Mouse (Mus musculus): ENCODE measurements around the gene Tmem106a. TPM values are rescaled to one million over a fixed set of nuclear protein-coding genes. Genes with fewer than 3 reads are reported as not detected.

The Tmem106a gene
- polyA plus RNA-seq, 1 experiment from 2014 or later: 3.3 TPM

DNA sequence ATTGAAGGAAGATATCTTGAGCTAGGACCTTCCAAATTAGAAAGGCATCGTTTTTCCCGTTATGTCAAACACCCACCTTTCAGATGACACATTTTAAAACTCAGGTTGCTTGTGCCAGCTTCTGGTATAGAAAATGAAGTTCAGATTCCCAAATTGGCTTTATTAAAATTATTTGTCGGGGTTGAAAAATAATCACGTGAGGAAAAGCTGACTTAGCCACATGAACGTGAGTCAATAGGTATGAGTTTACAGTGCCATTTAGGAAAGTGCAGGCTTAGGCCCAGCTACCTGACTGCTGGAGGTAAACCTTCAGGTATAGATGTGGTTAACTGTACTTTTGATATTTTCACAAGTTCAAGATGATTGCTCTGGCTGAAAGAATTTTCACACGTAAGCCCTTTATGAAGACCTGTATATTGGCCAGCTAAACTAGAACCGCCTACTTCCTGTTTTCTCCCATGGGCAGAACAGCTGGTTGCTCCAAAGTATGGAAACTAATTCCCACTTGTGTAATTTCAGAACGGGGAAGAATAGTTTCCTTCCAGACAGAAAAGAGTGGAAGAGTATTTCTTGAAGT, 28.6 kb upstream of the Tmem106a start:
- no peak for ATAC-seq (ENCODE audit: insufficient read depth)
- Histone ChIP-seq H3K4me1 (ENCODE audit: insufficient read depth) (0 out of 2 replicates have a peak, but pooled peaks cover 4% of the 10 kb centered on the region), H3K4me2 (peak overlapping the region; percentile 66), H3K9me3 (ENCODE audit: low read depth, low read length) (no peaks in the 10 kb centered on the region), H3K27ac (ENCODE audit: low read depth) (peak overlapping the region; percentile 85), H3K4me3 (ENCODE audit: low read depth, low read length) (peak overlapping the region; percentile 70), H3K36me3 (ENCODE audit: insufficient read depth) (peaks cover 33% of the 10 kb centered on the region), H3K27me3 (ENCODE audit: insufficient read depth, low read length) (no peaks in the 10 kb centered on the region), H3K9ac (peak overlapping the region; percentile 78)
- TF ChIP-seq CTCF (IDR thresholded peaks at IDR 0.05; ENCODE audit: low read depth): no peak
- 14% methylated on average over 8 of the region's 8 CpGs for WGBS
- DNase-seq: peak; percentile 52

DNA sequence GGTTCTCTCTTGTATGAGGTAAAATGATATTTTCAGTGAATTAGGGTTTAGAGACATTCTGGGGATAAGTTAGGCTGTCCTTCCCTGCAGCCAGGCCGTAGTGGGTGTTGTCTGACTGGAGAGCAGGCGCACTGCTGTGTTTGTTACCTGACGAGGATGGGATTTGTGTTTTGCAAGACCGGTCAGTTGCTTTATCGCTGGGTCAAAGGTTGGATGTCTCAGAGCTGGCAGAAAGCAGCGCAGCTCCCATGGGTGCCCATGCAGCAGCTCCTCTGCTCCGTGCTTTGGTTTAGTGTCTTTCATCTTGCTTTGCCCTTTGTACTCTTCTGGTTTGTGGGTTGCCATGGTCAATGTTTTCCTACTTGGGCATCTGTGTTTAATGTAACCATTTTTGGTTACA, 25.5 kb upstream of the Tmem106a start:
- Histone ChIP-seq H3K9ac (no peak overlapping the region), H3K4me2 (no peak overlapping the region), H3K4me3 (ENCODE audit: low read depth, low read length) (no peak overlapping the region), H3K27ac (ENCODE audit: low read depth) (no peak overlapping the region), H3K27me3 (ENCODE audit: insufficient read depth, low read length) (no peaks in the 10 kb centered on the region), H3K9me3 (ENCODE audit: low read depth, low read length) (no peaks in the 10 kb centered on the region), H3K36me3 (ENCODE audit: insufficient read depth) (peaks cover 61% of the 10 kb centered on the region), H3K4me1 (ENCODE audit: insufficient read depth) (0 out of 2 replicates have a peak, but pooled peaks cover 4% of the 10 kb centered on the region)
- no peak for ATAC-seq (ENCODE audit: insufficient read depth)
- no peak for DNase-seq
- WGBS: 96% methylated on average over 7 of the region's 7 CpGs
- no peak for TF ChIP-seq CTCF (IDR thresholded peaks at IDR 0.05; ENCODE audit: low read depth)

- no peak overlapping the region for H3K4me3 ChIP-seq (ENCODE audit: low read depth, low read length)
- peaks cover 63% of the 10 kb centered on the region for H3K36me3 ChIP-seq (ENCODE audit: insufficient read depth)
- H3K27me3 ChIP-seq (ENCODE audit: insufficient read depth, low read length): no peaks in the 10 kb centered on the region
- H3K4me2 ChIP-seq: no peak overlapping the region
- H3K27ac ChIP-seq (ENCODE audit: low read depth): no peak overlapping the region
- 65% methylated on average over 2 of the region's 2 CpGs for WGBS
- TF ChIP-seq CTCF (IDR thresholded peaks at IDR 0.05; ENCODE audit: low read depth): no peak
- no peak overlapping the region for H3K9ac ChIP-seq
- DNase-seq (peak; percentile 46), ATAC-seq (ENCODE audit: insufficient read depth) (no peak)
- no peaks in the 10 kb centered on the region for H3K9me3 ChIP-seq (ENCODE audit: low read depth, low read length)
- H3K4me1 ChIP-seq (ENCODE audit: insufficient read depth): 0 out of 2 replicates have a peak, but pooled peaks cover 4% of the 10 kb centered on the region
These were observed 25.1 kb upstream of the Tmem106a start for GRCm38 (mm10) chr11:101556954-101557353.

- H3K27me3 ChIP-seq (ENCODE audit: insufficient read depth, low read length): no peaks in the 10 kb centered on the region
- no peak for ATAC-seq (ENCODE audit: insufficient read depth)
- no peak overlapping the region for H3K27ac ChIP-seq (ENCODE audit: low read depth)
- no peaks in the 10 kb centered on the region for H3K9me3 ChIP-seq (ENCODE audit: low read depth, low read length)
- no peaks in the 10 kb centered on the region for H3K4me1 ChIP-seq (ENCODE audit: insufficient read depth)
- no peak overlapping the region for H3K9ac ChIP-seq
- peaks cover 81% of the 10 kb centered on the region for H3K36me3 ChIP-seq (ENCODE audit: insufficient read depth)
- peak; percentile 79 for DNase-seq
- no peak overlapping the region for H3K4me3 ChIP-seq (ENCODE audit: low read depth, low read length)
- TF ChIP-seq CTCF (IDR thresholded peaks at IDR 0.05; ENCODE audit: low read depth): peak; percentile 82
- 39% methylated on average over 5 of the region's 5 CpGs for WGBS
- H3K4me2 ChIP-seq: no peak overlapping the region
These were observed 19.7 kb upstream of the Tmem106a start for GRCm38 (mm10) chr11:101562391-101562790.

DNA sequence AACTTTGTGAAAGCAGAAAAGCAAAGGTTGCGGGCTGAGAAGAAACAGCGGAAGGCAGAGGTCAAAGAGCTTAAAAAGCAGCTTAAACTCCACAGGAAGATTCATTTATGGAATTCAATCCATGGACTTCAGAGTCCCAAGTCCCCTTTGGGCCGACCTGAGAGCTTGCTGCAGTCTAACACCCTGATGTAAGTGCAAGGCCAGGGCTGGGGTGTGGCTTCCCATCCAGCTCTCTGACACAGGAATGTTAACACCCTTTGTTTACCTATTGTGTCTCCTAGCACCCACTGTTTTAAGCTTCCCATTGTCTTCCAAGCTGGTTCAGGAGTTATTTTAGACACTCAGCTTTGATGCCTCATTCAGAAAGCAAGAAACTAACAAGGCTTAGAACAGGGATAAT, 13.6 kb upstream of the Tmem106a start:
- no peak overlapping the region for H3K9ac ChIP-seq
- H3K36me3 ChIP-seq (ENCODE audit: insufficient read depth): peaks cover 95% of the 10 kb centered on the region
- H3K27me3 ChIP-seq (ENCODE audit: insufficient read depth, low read length): no peaks in the 10 kb centered on the region
- H3K27ac ChIP-seq (ENCODE audit: low read depth): no peak overlapping the region
- ATAC-seq (ENCODE audit: insufficient read depth): no peak
- no peaks in the 10 kb centered on the region for H3K9me3 ChIP-seq (ENCODE audit: low read depth, low read length)
- H3K4me2 ChIP-seq: no peak overlapping the region
- H3K4me1 ChIP-seq (ENCODE audit: insufficient read depth): no peaks in the 10 kb centered on the region
- 79% methylated on average over 3 of the region's 3 CpGs for WGBS
- no peak for TF ChIP-seq CTCF (IDR thresholded peaks at IDR 0.05; ENCODE audit: low read depth)
- H3K4me3 ChIP-seq (ENCODE audit: low read depth, low read length): no peak overlapping the region
- DNase-seq: no peak

DNA sequence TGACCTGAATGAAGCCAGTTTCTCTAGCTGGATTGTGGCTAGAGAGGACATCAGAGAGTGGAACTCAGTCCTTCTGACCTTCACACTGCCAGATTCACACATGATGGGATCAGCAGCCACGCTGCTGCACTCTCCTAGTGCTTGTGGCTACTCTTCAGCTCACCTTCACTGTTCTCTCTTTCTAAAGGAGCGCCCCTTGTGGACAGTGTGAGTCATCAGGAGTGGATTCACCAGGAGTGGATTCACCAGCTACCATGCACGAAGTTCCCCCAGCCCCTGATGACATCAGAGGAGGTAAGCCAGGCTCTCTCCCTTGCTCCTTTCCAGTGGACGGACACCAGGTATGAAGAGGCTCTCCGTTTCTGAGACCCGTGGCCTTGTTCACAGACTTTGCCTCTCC, 5.9 kb upstream of the Tmem106a start:
- Histone ChIP-seq H3K27ac (ENCODE audit: low read depth) (no peak overlapping the region), H3K4me1 (ENCODE audit: insufficient read depth) (no peaks in the 10 kb centered on the region), H3K36me3 (ENCODE audit: insufficient read depth) (peaks cover 84% of the 10 kb centered on the region), H3K4me2 (no peak overlapping the region), H3K9ac (no peak overlapping the region), H3K4me3 (ENCODE audit: low read depth, low read length) (no peak overlapping the region), H3K9me3 (ENCODE audit: low read depth, low read length) (no peaks in the 10 kb centered on the region), H3K27me3 (ENCODE audit: insufficient read depth, low read length) (no peaks in the 10 kb centered on the region)
- ATAC-seq (ENCODE audit: insufficient read depth) (no peak), DNase-seq (no peak)
- TF ChIP-seq CTCF (IDR thresholded peaks at IDR 0.05; ENCODE audit: low read depth): peak; percentile 37; the same call in 1 of the 2 replicates
- 75% methylated on average over 6 of the region's 6 CpGs for WGBS

- no peak overlapping the region for H3K27ac ChIP-seq (ENCODE audit: low read depth)
- H3K4me1 ChIP-seq (ENCODE audit: insufficient read depth): no peaks in the 10 kb centered on the region
- H3K27me3 ChIP-seq (ENCODE audit: insufficient read depth, low read length): no peaks in the 10 kb centered on the region
- H3K36me3 ChIP-seq (ENCODE audit: insufficient read depth): peaks cover 39% of the 10 kb centered on the region
- TF ChIP-seq CTCF (IDR thresholded peaks at IDR 0.05; ENCODE audit: low read depth): no peak
- no peak for DNase-seq
- H3K4me2 ChIP-seq: no peak overlapping the region
- no peaks in the 10 kb centered on the region for H3K9me3 ChIP-seq (ENCODE audit: low read depth, low read length)
- no peak overlapping the region for H3K9ac ChIP-seq
- WGBS: 61% methylated on average over 6 of the region's 6 CpGs
- ATAC-seq (ENCODE audit: insufficient read depth): no peak
- H3K4me3 ChIP-seq (ENCODE audit: low read depth, low read length): no peak overlapping the region
These were observed 819 bp upstream of the Tmem106a start for GRCm38 (mm10) chr11:101581081-101581764.

Measured in lung, embryonic 14.5 days (tissue).